Mouse (Mus musculus) activated CD4-positive, CD25-positive, alpha-beta regulatory T cell, adult 9 weeks (primary cell): ENCODE measurements around the gene Ipo5. TPM values are rescaled to one million over a fixed set of nuclear protein-coding genes. Genes with fewer than 3 reads are reported as not detected.

ENCODE experiments used
- polyA plus RNA-seq: library from polyadenylated mRNA; unstranded; fragments of 100-300 nt; shearing (Covaris generic); gene quantifications from one replicate; pipeline ENCODE4 v1.2.1, GENCODE M21; 2017

The Ipo5 gene
- 41.7 TPM for polyA plus RNA-seq

DNA sequence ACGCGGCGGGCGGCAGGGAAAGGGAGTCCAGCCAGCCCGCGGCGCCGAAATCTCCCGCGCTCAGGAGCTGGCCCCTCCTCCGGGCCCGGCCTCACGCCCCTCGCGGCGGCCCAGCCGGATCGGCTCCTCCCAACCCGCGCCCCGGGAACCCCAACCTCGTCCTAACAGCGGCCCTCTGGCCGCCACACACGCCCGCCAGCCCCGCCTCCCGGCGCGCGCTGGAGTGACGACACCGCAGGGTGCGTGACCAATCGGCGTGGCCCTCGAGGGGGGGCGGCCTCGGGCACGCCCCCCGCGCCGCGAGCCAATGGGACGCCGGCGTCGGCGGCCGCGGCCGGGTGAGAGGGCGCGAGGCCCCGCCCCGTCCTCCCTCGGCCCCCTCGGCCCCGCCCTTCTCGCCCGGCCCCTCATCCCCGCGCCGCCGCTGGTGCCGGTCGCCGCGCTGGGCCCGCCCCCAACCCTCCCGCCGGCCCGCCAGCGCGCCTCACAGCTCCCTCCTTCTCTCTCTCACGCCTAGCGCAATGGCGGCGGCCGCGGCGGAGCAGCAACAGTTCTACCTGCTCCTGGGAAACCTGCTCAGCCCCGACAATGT lies at the start of gene Ipo5:
Gene Ipo5, plus strand, starts transcription at position 492 of the 592 bp plus-strand sequence.

Other genes starting within 250 kb of the Ipo5 start
- 1.7 TPM for gene Farp1, start 124.0 kb downstream of the Ipo5 start, polyA plus RNA-seq